Mouse (Mus musculus): ENCODE measurements around the gene Lrrc58.

Gene Lrrc58

GRCm38 (mm10) chr16:37867791-37868505 lies at the start of gene Lrrc58:
Gene Lrrc58, plus strand, starts transcription at chr16:37868389.
- no peak for TF ChIP-seq GATA4 (IDR thresholded peaks at IDR 0.05; ENCODE audit: insufficient replicate concordance, low read length)

- TF ChIP-seq GATA4 (IDR thresholded peaks at IDR 0.05; ENCODE audit: insufficient replicate concordance, low read length): no peak
These were observed 44.2 kb upstream of the Lrrc58 start for GRCm38 (mm10) chr16:37823949-37824348.

- TF ChIP-seq GATA4 (IDR thresholded peaks at IDR 0.05; ENCODE audit: insufficient replicate concordance, low read length): no peak
These were observed 43.2 kb upstream of the Lrrc58 start for GRCm38 (mm10) chr16:37824778-37825505.

- no peak for TF ChIP-seq GATA4 (IDR thresholded peaks at IDR 0.05; ENCODE audit: insufficient replicate concordance, low read length)
These were observed 41.9 kb upstream of the Lrrc58 start for GRCm38 (mm10) chr16:37826286-37826685.

- no peak for TF ChIP-seq GATA4 (IDR thresholded peaks at IDR 0.05; ENCODE audit: insufficient replicate concordance, low read length)
These were observed 37.1 kb upstream of the Lrrc58 start for GRCm38 (mm10) chr16:37831041-37831440.

- no peak for TF ChIP-seq GATA4 (IDR thresholded peaks at IDR 0.05; ENCODE audit: insufficient replicate concordance, low read length)
These were observed 30.6 kb upstream of the Lrrc58 start for GRCm38 (mm10) chr16:37837571-37837970.

- TF ChIP-seq GATA4 (IDR thresholded peaks at IDR 0.05; ENCODE audit: insufficient replicate concordance, low read length): no peak
These were observed 25.8 kb upstream of the Lrrc58 start for GRCm38 (mm10) chr16:37842439-37842838.

GRCm38 (mm10) chr16:37843740-37844139 lies 24.4 kb upstream of the Lrrc58 start:
- TF ChIP-seq GATA4 (IDR thresholded peaks at IDR 0.05; ENCODE audit: insufficient replicate concordance, low read length): no peak; the same call in 1 of the 2 replicates

GRCm38 (mm10) chr16:37845202-37845925 lies 22.8 kb upstream of the Lrrc58 start:
- TF ChIP-seq GATA4 (IDR thresholded peaks at IDR 0.05; ENCODE audit: insufficient replicate concordance, low read length): peak; percentile 95; the same call in 1 of the 2 replicates

- no peak for TF ChIP-seq GATA4 (IDR thresholded peaks at IDR 0.05; ENCODE audit: insufficient replicate concordance, low read length)
These were observed 21.1 kb upstream of the Lrrc58 start for GRCm38 (mm10) chr16:37847081-37847480.

- peak; percentile 97; the same call in 1 of the 2 replicates for TF ChIP-seq GATA4 (IDR thresholded peaks at IDR 0.05; ENCODE audit: insufficient replicate concordance, low read length)
These were observed 16.8 kb upstream of the Lrrc58 start for GRCm38 (mm10) chr16:37851366-37851765.

GRCm38 (mm10) chr16:37853279-37853678 lies 14.9 kb upstream of the Lrrc58 start:
- TF ChIP-seq GATA4 (IDR thresholded peaks at IDR 0.05; ENCODE audit: insufficient replicate concordance, low read length): no peak

- TF ChIP-seq GATA4 (IDR thresholded peaks at IDR 0.05; ENCODE audit: insufficient replicate concordance, low read length): no peak
These were observed 14.1 kb upstream of the Lrrc58 start for GRCm38 (mm10) chr16:37854054-37854453.

- TF ChIP-seq GATA4 (IDR thresholded peaks at IDR 0.05; ENCODE audit: insufficient replicate concordance, low read length): peak; percentile 94
These were observed 13.6 kb upstream of the Lrrc58 start for GRCm38 (mm10) chr16:37854593-37854992.

- no peak for TF ChIP-seq GATA4 (IDR thresholded peaks at IDR 0.05; ENCODE audit: insufficient replicate concordance, low read length)
These were observed 12.6 kb upstream of the Lrrc58 start for GRCm38 (mm10) chr16:37855583-37855982.

- TF ChIP-seq GATA4 (IDR thresholded peaks at IDR 0.05; ENCODE audit: insufficient replicate concordance, low read length): no peak
These were observed 11.9 kb upstream of the Lrrc58 start for GRCm38 (mm10) chr16:37856327-37856726.
